Mouse (Mus musculus) kidney, adult 18-20 months (tissue): ENCODE data around the gene Olfr473.
"Not testable (repeated sequence)": the region's sequence is repeated elsewhere in the genome, so short reads cannot be mapped to it uniquely, and the experiment has no call there.

ENCODE experiments used
- DNase-seq: peaks from one replicate; pipeline ENCODE4 v3.0.0; 2021

Gene Olfr473

DNA sequence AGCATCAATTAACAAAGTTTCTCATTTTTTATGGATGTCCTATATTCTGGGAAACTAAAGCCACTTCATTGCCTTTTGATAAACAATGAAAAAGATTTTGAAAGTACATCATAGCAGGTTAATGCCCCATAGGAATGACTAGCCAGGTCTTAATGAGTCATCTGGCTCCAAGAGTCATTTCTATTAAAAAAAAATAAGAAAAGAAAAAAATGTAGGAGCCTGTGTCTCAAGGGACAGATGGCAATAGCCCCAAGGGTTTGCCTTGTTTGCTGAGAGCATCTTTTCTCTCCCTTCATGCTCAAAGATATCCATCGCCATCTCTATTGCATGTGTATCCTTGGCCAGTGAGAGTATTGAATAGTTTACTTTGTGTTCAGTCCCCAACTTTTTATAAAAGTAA lies at the start of gene Olfr473:
Olfr473 (plus strand) TSS at position 301 of the 400 bp plus-strand sequence.
- no peak for DNase-seq

DNA sequence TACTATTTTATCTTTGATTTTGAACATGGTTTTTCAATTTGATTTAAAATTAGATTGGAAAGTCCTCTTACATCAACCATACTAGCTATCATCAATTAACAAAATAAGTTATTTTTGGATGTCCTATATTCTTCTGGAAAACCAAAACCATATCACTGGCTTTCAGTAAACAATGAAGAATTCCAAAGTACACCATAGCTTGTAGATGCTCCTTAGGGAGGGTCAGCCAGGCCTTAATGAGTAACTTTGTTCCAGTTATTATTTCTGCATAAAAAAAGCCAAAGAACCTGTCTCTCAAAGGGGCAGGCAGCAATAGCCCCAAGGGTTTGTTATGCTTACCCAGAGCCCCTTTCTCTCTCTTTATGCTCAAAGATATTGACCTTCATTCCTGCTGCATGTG lies 32.6 kb upstream of the Olfr473 start, which contains the start of gene Olfr472:
Olfr472 (plus strand) TSS at position 301 of the 400 bp plus-strand sequence.
- DNase-seq: no peak

DNA sequence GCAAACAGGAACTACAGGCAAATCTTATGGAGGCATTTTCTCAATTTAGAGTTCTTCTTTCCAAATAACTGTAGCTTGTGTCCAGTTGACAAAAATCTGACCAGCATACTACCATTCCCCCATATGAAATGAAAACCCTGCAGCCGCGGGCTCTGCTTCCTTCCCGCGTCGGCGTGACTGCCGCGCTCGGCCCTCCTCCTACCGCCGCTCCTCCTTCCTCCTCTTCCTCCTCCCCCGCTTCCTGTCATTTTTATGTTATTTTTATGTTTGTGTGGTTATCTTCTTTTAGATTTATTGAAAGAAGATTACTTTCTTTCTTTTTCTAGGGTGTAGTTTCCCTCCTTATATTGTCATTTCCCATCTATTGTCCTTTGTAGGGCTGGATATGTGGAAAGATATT lies 22.3 kb downstream of the Olfr473 start:
- not testable (repeated sequence) for DNase-seq

DNA sequence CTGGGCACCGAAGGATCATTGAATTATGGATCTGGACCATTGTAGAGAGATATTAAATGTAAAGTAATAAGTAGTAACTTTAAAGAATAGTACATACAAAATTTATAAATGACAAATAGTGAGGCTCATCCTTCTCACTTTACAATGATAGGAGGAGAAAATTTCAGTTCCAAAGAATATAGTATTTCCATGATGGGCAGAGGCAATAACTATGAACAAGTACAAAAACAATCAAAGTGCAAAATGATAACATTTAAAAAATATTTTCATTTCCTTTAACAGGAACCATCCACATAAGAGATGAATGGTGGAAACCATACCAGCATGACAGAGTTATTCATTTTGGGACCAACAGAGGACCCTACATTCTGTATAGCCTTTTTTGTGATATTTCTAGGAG lies 24.1 kb downstream of the Olfr473 start, which contains the start of gene Olfr474:
Olfr474 (plus strand) TSS at position 301 of the 400 bp plus-strand sequence.
- DNase-seq: no peak

DNA sequence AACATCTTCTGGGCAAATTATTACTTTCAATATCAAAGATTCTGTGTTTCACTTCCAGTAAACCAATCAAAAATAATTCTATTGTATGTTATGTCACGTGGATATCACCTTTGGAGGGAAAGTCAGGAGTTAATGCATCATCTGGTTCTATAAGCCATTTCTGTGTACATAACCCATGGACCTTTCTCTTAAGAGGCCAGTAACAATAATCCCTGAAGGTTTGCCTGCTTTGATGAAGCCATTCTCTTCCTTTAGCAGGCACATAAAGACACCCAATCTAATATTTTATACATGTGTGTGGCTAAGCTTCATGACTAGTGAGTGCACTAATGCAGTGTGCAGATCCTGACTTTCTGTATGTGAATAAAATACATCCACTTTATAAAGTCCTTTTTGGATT lies 34.3 kb downstream of the Olfr473 start, which contains the start of gene Olfr476:
Olfr476 (plus strand) TSS at position 301 of the 400 bp plus-strand sequence.
- no peak for DNase-seq
